Mouse (Mus musculus) ES-Bruce4 (cell line): ENCODE data around the gene Bloc1s5.

Experiments used
- CTCF ChIP-seq: IDR thresholded peaks from one replicate; pipeline ENCODE4 v1.8.1; 2011; ENCODE audit warnings: low read depth, low read length
- EP300 ChIP-seq: IDR thresholded peaks from 2 replicates; pipeline ENCODE4 v1.6.1; 2011; ENCODE audit warnings: low read depth, low read length; ENCODE audit not compliant: insufficient read depth

DNA sequence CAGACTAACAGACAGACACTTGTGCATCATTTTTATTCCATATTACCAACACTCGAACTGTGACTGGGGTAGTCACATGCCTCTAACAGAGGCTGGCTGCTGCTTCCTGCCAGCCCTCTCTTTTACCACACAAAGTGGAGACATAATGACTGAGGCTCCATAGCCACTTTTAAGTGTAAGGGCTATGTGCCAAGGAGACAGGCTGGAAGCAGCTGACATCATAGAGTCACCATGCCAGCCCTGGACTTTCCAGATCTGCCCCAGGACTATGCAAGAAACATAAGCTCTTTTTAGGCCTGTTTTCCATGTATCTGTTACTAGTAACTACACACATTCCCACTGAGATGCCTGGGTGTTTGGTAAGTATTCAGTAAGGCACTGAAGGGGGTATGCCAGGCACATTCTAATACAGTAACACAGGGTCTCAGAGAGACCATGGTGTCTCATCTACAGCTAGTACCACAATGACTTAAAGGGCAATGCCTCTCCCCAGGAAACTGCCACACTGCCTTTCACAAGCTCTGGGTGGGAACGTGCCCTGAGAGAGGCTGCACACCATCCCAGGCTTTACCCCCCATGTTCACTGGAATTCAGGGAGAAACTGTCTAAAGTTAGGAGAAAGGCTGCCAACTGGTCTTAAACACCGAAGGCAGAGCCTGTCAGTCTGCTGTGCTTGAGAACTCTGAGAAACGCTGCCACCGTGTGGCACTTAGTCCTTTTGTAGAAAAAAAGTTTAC lies 9.2 kb downstream of the Bloc1s5 start:
- TF ChIP-seq EP300 (no peak), CTCF (peak; percentile 23)
